Mouse (Mus musculus) layer of hippocampus, postnatal 14 days (tissue): ENCODE data around the gene Scyl1. TPM values are rescaled to one million over a fixed set of nuclear protein-coding genes. Genes with fewer than 3 reads are reported as not detected.

Experiments used
- DNase-seq, 2 experiments: peaks; one replicate each; pipeline ENCODE4 v3.0.0; 2021 to 2022; ENCODE audit warnings: low spot score in 2 of 2, mixed read lengths in 1 of 2
- total RNA-seq, 2 experiments: library from RNA; stranded (reverse); gene quantifications; 2 replicates each; pipeline ENCODE4 v1.2.3; 2021

The Scyl1 gene
- total RNA-seq, 2 experiments from 2014 or later, result 73.6 to 75.1 TPM

DNA sequence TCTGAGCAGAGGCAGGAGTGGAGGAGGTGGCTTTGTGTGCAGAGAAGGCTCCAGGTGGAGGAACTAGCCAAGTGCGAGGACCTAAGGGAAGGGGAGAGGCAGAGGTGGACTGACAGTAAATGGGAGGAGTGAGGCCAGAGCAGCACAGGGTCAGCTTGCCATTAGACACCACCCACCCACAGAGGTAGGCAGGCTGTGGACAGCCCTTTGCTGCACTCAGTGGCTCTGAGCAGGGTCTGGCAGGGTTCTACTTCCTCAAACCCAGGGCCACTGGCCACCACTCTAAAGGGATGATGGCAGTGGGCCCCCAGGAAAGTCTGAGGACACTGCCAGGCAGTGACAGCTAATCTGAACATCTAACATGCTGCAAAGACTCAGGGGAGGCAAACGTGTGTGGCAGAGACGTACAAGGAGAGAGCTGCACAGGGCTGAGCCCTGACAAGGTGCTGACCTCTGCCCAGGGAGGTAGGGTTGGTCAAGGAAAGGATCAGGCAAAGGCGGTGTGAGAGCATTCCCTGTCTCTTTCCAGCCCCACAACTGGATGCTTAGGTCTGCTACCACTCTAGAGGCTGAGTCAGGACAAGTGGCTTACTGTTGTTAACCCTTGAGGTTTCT, 47.2 kb downstream of the Scyl1 start:
- DNase-seq, result no peak

DNA sequence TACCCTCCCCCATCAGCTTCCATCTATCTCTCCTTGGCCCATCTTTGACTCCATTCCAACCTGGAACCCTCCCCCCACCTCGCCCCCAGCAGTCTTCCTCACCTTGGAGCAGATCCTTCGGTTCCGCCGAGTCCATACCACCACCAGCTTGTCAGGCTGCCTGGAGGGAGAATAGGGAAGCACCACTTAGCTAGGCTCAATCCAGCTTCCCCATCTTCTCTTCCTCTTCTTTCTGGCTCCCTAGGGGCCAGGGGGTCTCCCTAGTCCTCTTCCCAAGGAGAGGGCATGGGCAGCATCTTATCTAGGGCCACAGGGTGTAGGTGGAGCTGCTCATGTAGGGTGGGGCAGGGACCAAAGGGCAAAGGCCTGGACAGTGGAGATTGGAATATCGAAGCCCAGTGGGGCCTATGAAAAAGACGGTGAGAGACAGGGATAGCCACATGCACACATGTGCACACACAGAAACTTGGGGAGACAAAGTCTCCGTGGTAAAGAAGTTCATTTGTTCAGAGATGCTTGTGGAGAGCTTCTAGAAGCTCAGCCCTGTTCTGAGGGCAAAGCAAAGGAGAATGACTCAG, 48.3 kb downstream of the Scyl1 start:
- DNase-seq, result no peak

DNA sequence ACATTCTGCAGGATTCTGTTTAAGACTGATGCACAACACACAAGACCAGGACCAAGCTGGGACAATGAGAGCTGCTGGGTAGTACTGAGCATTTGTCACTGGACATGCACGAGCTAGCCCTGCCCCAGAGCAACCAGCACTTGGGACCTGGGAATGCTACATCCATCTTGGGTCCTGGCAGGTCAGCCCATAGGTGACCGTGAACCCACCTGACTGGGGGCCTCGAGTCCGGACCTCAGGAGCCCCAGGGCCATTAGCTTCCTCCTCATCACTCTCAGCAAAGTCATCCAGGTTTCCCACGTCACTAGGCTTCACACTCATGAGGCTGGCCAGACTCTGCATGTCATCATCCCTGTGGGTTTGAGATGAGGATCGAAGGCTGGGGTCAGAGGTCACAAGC, 50.0 kb downstream of the Scyl1 start:
- DNase-seq, result no peak

DNA sequence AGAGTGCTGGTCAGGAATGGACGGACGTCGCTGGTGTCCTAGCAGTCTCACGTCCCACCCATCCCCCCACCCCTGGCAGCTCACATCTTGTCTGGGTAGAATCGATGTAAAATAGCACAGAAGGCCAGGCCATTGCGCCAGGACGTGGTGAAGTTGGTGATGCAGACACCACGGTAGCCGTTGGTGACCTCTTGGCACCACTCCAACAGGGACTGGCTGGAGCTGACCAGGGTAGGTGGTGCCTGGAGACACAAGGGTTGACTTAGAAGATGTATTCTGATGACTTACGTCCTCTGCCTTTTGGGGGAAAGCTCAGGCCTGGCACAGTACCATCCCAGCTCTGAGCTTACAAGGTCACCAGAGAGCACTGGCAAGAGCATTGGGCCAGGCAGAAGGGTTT, 54.3 kb downstream of the Scyl1 start:
- DNase-seq, result no peak

DNA sequence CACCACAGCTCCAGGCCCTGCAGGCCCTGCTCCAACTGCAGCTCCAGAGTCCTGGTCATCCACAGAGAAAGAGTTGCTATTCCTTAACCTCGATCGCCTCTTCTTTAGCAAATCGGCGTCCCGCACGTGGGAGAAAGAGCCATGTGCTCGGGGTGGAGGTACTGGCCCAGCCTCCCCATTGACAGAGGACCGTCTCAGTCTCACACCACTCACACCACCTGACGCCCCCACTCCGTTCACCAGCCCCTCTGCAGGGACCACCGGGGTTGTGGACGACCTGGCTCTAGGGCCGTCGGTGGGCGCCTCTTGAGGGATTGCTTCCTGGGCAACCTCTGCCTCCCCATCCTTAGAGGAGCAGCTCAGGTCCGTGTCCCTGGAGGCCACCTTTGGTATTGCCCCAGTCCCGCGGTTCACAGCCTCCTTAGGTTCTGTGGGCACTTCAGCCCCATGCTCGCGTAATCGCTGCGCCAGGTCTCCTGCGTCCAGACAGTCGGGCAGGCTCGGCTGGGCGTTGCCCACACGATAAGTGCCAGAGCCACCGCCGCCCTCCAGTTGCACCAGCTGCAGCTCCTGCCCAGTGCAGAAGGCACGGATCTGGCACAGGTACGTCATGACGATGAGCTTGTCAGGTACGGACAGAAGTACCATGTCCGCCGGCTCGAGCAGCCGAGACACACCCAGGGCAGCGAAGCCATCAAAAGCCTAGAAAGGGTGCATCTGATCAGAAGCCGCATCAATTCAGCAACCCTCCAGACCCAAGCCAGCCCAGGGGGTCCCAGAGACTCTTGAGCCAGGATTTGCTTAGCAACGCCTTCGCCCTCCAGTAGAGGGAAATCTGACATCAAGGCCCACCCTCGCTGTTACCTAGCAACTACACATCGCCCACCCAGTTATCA, 55.2 kb downstream of the Scyl1 start:
- peak; percentile 58 to 76 for DNase-seq

DNA sequence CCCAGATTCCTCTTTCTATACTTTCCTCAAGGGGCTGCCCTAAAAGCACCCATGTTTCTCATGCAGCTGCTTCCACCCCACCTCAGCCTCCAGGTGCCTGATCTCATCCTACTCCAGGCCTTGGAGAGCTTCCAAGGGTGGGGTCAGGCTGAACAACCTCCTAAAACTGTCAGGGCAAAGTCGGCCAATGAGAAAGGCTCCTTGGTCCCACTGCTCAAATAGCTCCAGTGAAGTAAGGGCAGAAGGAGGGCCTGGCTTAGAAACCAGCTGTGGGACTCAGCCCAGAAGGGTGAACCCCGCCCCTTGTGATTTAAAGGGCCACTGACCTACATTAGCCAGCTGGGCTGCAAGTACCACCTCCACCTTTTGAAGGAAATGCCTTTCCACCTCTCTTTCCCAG, 57.5 kb downstream of the Scyl1 start:
- no peak for DNase-seq

DNA sequence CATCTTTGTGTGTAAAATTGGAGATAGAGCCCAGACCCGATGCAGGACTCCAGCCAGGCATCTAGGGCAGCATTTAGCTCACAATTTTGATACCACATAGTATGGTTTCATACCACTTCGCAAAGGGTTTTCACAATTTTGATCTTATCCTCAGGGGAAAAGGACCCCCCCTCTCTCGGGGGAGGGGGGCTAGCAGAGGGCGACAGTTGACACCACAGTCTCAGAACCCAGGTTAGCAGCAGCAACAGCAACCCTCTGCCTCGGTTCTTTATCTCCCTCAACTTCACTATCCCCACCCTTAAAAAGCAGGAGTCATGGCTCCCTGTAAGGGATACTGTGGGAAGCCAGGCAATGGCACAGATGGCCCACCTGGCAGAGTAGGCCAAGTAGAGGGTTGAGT, 58.0 kb downstream of the Scyl1 start:
- DNase-seq, result no peak

DNA sequence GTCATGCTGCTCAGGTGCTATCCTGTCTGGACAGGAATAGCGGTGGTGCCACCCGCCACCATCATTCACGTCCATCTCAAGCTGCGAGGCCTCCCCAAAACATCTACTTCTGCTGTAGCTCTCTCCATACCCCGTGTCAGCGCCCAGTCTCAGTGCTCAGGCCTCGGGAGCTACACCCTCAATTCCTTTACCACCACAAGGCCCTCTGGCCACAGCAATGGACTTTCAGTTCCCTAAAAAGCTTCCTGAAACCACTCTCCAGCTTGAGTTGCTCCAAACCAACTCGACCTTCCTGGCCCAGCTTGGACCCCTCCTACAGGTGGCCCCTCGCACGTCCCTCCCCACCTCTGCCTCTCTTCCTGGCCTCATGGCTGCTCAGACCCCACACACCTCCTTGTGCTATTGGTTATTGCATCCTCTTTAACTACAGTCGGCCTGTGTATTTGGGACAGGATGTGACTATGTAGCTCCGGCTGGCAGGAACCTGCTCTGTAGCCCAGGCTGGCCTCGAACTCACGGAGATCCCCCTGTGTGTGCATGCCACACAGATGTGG, 59.2 kb downstream of the Scyl1 start:
- DNase-seq, result no peak

DNA sequence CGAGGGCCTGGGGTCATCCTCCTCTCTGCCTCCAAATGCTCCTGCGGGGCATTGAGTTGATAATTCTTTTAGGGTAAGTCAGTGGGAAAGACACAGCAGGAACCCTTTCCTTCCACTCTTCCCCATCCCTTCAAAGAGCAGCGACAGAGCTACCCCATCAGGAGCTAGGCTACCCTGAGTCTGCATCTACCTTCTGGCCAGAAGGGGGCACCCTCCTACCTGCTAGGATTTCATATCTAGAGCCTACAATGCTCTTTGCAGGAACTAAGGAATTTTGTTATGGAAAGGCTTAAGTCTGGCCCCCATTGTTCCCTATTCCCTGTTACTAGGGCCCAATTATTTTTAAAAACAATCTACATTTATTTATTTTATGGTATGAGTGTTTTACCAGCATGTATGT, 60.0 kb downstream of the Scyl1 start:
- peak; percentile 52 to 78 for DNase-seq

DNA sequence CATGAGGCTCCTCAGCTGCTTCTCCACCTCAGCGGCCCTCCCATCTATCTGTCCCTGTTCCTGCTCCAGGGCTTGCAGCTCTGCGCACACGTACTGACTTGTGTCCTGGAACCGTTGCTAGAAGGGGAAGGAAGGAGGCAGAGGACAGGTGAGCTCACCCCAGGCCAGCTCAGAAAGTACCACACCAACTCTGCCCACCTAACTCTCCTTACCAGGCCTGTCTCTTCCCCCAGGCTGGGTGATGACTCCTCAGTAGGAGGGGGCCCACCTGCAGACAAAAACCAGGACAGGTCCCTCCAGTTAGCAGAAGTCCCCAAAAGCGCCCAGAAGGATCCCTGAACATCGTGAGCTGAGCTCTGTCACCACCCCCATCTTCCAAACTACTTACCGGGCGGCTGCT, 60.6 kb downstream of the Scyl1 start:
- no peak for DNase-seq

DNA sequence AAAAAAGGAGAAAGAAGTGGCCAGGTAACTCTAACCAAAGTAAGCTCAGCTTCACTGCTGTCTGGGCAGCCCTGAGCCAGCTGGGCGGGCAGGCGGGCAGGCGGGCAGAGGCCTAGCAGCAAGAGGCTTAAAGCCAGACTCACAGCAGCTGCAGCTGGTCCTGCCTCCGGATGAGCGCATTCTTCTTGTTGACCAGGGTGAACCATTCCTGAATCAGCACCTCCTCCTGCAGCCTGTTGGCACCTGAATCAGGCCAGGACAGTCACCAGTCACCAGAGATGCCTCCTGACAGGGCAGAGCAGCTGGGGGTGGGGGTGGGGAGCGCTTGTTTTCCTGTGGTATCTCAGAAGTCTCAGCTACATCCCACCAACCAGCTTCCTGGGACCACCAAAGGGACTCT, 61.2 kb downstream of the Scyl1 start:
- no peak for DNase-seq

Other genes starting within 250 kb of the Scyl1 start
- gene Ovol1, start 210.8 kb downstream of the Scyl1 start, total RNA-seq, result not detected
- gene Ap5b1, start 203.4 kb downstream of the Scyl1 start, total RNA-seq, result 1 to 10 TPM; 7.1 to 8.8 TPM
- 10 to 100 TPM; 84.4 to 90.5 TPM for gene Rnaseh2c, start 169.5 kb downstream of the Scyl1 start, total RNA-seq
- 10 to 100 TPM; 83.3 to 83.5 TPM for gene Kat5, start 161.2 kb downstream of the Scyl1 start, total RNA-seq
- gene Rela, start 133.9 kb downstream of the Scyl1 start, total RNA-seq, result 10 to 100 TPM; 21.0 to 26.7 TPM
- 10 to 100 TPM; 22.8 to 26.1 TPM for gene Sipa1, start 107.7 kb downstream of the Scyl1 start, total RNA-seq
- gene Map3k11, start 82.7 kb downstream of the Scyl1 start, total RNA-seq, result 10 to 100 TPM; 16.1 to 17.0 TPM
- 10 to 100 TPM; 66.3 to 72.2 TPM for gene Pcnx3, start 82.5 kb downstream of the Scyl1 start, total RNA-seq
- not detected for gene Kcnk7, start 67.1 kb downstream of the Scyl1 start, total RNA-seq
- 10 to 100 TPM; 15.6 to 20.1 TPM for gene Ehbp1l1, start 45.1 kb downstream of the Scyl1 start, total RNA-seq
- gene Fam89b, start 41.8 kb downstream of the Scyl1 start, total RNA-seq, result 10 to 100 TPM; 32.1 to 41.1 TPM
- 10 to 100 TPM; 24.7 to 32.7 TPM for gene Ltbp3, start 30.5 kb downstream of the Scyl1 start, total RNA-seq
- 10 to 100 TPM; 19.8 to 20.1 TPM for gene Frmd8, start 103.9 kb upstream of the Scyl1 start, total RNA-seq
- gene Slc25a45, start 106.4 kb upstream of the Scyl1 start, total RNA-seq, result 1 to 10 TPM; 3.6 to 3.7 TPM
- 1 to 10 TPM; 3.4 to 4.2 TPM for gene Tigd3, start 122.7 kb upstream of the Scyl1 start, total RNA-seq
- 10 to 100 TPM; 78.1 to 92.3 TPM for gene Dpf2, start 141.6 kb upstream of the Scyl1 start, total RNA-seq
- 1 to 10 TPM; 4.7 to 5.7 TPM for gene Cdc42ep2, start 153.4 kb upstream of the Scyl1 start, total RNA-seq
- 1 to 10 TPM; 8.0 to 10.0 TPM for gene Pola2, start 192.8 kb upstream of the Scyl1 start, total RNA-seq
- gene Slc22a20, start 214.7 kb upstream of the Scyl1 start, total RNA-seq, result not detected
- 10 to 100 TPM; 21.3 to 23.1 TPM for gene Capn1, start 244.5 kb upstream of the Scyl1 start, total RNA-seq